Mouse (Mus musculus): ENCODE data around the gene Wdr78. TPM values are rescaled to one million over a fixed set of nuclear protein-coding genes. Genes with fewer than 3 reads are reported as not detected.

Wdr78 gene
- 1.1 TPM for polyA plus RNA-seq (2017; shearing (Covaris generic))

GRCm38 (mm10) chr4:103114184-103115111, at the start of gene Wdr78, which contains the start of gene Mier1:
Wdr78 (minus strand) TSS chr4:103114555.
Mier1 (plus strand) TSS chr4:103114390.

GRCm38 (mm10) chr4:103026621-103027020, 87.7 kb downstream of the Wdr78 start, which contains the start of gene Insl5:
Insl5 (minus strand) TSS chr4:103026842.

Other genes starting within 250 kb of the Wdr78 start
- gene Tctex1d1, start 135.9 kb downstream of the Wdr78 start, polyA plus RNA-seq (2017; shearing (Covaris generic)): 1.0 TPM
- not detected for gene Insl5, start 87.7 kb downstream of the Wdr78 start, polyA plus RNA-seq (2017; shearing (Covaris generic))
- 71.8 TPM for gene Mier1, start 165 bp downstream of the Wdr78 start, polyA plus RNA-seq (2017; shearing (Covaris generic))
- gene Slc35d1, start 100.6 kb upstream of the Wdr78 start, polyA plus RNA-seq (2017; shearing (Covaris generic)): 39.3 TPM
- gene 4921539E11Rik, start 176.3 kb upstream of the Wdr78 start, polyA plus RNA-seq (2017; shearing (Covaris generic)): not detected
- 12.6 TPM for gene Oma1, start 199.3 kb upstream of the Wdr78 start, polyA plus RNA-seq (2017; shearing (Covaris generic))